Mouse (Mus musculus) small intestine, adult 2 months (tissue): ENCODE results near the gene Rs1.

Source experiments
- CTCF ChIP-seq: fragments of 200-500 bp; IDR thresholded peaks from 2 replicates; pipeline ENCODE4 v1.5.1; 2012; ENCODE audit warnings: low read depth, mild to moderate bottlenecking, control low read depth, inconsistent platforms, low read length, moderate library complexity, mixed read lengths; ENCODE audit not compliant: insufficient replicate concordance, insufficient read length; ENCODE audit errors: extremely low read depth
- POLR2A ChIP-seq: fragments of 200-500 bp; IDR thresholded peaks from 2 replicates; pipeline ENCODE4 v1.6.1; 2012; ENCODE audit warnings: low read depth, mild to moderate bottlenecking, control low read depth, inconsistent platforms, low read length, moderate library complexity

DNA sequence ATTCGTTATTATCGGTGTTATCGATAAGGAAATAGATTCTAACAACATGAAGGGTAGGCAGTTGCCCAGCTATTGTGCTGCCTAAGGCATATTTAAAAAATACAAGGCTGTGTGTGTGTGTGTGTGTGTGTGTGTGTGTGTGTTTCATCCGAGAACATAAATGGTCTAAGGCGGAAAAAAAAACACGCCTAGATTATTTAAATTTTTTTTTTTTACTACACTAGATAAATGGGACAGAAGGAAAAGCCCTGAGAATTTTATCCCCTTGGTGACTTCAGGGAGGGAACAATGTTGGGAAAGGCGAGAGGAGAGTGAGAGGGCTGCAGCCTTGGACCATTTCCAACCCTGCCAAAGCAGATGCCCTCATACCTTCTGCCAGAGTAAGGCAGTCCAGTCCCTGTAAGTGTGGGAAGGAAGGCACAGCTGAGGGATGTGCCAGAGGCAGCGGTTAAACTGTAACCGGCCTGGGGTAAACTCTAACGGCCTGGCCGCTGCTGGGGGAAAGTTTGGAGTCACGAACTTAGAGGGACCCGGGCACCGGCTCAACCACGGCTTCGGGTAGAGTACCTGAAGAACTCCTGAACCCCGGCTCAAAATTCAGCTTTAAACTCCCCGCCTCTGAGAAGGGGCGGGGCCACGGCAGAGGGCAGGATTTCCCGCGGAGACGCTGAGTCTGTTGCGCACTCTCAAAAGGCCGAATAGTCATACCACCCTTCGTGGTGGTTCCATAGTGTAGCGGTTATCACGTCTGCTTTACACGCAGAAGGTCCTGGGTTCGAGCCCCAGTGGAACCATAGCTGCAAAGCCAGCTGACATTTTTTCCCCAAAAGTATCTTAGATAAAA is 2.2 kb upstream of the Rs1 start:
- TF ChIP-seq CTCF (no peak), POLR2A (no peak)
